Mouse (Mus musculus) retina, embryonic 14.5 days (tissue): ENCODE data around the gene A430078G23Rik.
"Not testable (repeated sequence)": the region's sequence is repeated elsewhere in the genome, so short reads cannot be mapped to it uniquely, and the experiment has no call there.

ENCODE experiments used
- DNase-seq: peaks from one replicate; pipeline ENCODE4 v3.0.0-alpha.2; 2015; ENCODE audit warnings: low spot score

Gene A430078G23Rik

GRCm38 (mm10) chr8:3353189-3353810 lies at the start of gene A430078G23Rik:
Gene A430078G23Rik, plus strand, starts transcription at chr8:3353415.
- DNase-seq: no peak

- not testable (repeated sequence) for DNase-seq
Observed at GRCm38 (mm10) chr8:3308205-3308800, 44.9 kb upstream of the A430078G23Rik start.

GRCm38 (mm10) chr8:3309636-3310035 lies 43.6 kb upstream of the A430078G23Rik start:
- no peak for DNase-seq

GRCm38 (mm10) chr8:3311482-3311881 lies 41.7 kb upstream of the A430078G23Rik start:
- no peak for DNase-seq

DNA sequence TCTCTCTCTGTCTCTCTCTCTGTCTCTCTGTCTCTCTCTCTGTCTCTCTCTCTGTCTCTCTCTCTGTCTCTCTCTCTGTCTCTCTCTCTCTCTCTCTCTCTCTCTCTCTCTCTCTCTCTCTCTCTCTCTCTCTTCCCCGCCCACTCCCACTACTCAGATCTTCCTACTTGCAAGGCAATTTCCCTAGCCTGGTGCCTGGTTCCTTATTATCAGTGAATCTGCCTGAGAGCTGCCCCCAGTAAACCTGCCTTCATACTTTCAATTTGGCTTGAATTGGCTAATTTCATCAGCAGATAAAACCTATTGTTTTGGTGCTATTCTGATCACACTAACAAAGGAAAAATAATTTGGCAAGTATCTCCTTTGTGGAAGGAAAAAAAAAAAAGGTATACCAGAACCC lies 39.8 kb upstream of the A430078G23Rik start:
- DNase-seq: not testable (repeated sequence)

GRCm38 (mm10) chr8:3313843-3314242 lies 39.4 kb upstream of the A430078G23Rik start:
- DNase-seq: no peak

GRCm38 (mm10) chr8:3314345-3314744 lies 38.9 kb upstream of the A430078G23Rik start:
- DNase-seq: no peak

DNA sequence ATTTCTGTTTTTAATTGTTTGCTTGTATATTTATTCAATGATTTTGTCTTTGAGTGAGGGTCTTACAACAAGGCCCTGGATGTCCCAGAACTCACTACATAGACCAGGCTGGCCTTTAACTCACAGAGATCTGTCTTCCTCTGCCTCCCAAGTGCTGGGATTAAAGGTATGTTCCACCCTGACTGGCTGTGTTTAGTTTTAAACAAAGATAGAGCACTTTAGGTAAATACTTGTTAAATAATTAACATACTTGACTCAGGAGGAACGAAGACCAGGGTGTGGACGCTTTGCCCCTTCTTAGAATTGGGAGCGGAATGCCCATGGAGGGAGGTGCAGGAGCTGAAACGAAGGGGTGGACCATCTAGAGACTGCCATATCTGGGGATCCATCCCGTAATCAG lies 36.6 kb upstream of the A430078G23Rik start:
- DNase-seq: no peak

DNA sequence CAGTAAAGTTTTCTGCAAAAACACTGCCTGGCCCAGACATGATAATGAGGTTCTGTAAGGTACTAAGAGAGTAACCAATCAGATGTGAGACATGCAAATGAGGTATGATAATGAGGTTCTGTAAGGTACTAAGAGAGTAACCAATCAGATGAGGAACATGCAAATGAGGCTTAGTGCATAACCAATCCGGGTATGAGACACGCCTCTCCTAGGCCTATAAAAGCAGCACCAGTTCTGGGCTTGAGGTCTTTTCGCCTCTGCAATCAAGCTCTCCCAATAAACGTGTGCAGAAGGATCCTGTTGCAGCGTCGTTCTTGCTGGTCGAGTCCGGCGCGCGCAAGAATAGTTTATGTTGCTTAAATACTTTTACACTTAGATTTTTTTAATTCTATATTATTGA lies 33.9 kb upstream of the A430078G23Rik start:
- not testable (repeated sequence) for DNase-seq

- DNase-seq: no peak
Observed at GRCm38 (mm10) chr8:3324253-3324652, 29.0 kb upstream of the A430078G23Rik start.

- DNase-seq: no peak
Observed at GRCm38 (mm10) chr8:3327056-3327455, 26.2 kb upstream of the A430078G23Rik start.

GRCm38 (mm10) chr8:3327538-3328245 lies 25.5 kb upstream of the A430078G23Rik start:
- no peak for DNase-seq

DNA sequence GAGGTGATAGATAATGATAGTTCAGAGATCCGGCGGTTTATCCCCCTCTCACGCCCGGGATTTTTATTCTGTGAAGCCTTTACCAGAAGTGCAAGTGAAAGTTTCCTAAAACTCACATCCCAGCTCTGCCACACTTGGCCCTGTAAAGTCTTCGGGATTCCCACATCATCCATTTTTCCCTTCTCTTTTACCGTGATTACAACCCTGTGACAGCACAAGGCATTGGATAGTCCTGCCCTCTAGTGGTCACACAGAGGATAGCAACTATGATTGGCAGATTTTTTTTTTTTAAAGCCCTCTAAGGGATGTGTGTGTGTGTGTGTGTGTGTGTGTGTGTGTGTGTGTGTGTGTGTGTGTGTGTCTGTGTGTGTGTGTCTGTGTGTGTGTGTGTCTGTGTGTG lies 22.6 kb upstream of the A430078G23Rik start:
- DNase-seq: peak; percentile 88

DNA sequence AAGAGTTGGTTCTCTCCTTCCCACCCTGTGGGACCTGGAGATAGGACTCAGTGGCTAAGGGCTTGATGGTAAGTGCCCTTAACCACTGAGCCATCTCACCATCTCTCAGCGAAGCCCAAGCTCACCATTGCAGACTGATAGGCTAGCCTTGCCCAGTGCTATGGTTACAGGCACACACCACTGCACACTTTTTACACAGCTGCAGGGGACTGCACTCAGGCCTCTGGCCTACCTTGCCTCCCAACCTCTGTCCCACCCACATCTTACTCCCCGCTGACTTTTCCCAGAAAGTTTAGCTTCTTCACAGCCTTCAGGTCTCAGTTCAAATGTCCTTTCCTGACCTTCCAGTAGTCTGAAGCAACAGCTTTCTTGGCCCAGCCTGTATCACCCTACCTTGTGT lies 21.5 kb upstream of the A430078G23Rik start:
- DNase-seq: no peak

- DNase-seq: no peak
Observed at GRCm38 (mm10) chr8:3335881-3336280, 17.3 kb upstream of the A430078G23Rik start.

- DNase-seq: peak; percentile 72
Observed at GRCm38 (mm10) chr8:3336658-3337524, 16.3 kb upstream of the A430078G23Rik start.

DNA sequence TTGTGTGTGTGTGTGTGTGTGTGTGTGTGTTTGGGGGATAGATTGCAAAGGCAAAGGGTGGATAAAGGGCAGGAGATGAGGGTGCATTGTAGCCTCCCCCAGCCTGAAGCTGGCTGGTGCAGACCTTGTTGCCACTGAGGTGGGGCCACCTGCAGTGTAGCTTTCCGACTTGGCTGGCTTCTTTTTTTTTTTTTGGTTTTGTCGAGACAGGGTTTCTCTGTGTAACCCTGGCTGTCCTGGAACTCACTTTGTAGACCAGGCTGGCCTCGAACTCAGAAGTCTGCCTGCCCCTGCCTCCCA lies 15.7 kb upstream of the A430078G23Rik start:
- DNase-seq: not testable (repeated sequence)

DNA sequence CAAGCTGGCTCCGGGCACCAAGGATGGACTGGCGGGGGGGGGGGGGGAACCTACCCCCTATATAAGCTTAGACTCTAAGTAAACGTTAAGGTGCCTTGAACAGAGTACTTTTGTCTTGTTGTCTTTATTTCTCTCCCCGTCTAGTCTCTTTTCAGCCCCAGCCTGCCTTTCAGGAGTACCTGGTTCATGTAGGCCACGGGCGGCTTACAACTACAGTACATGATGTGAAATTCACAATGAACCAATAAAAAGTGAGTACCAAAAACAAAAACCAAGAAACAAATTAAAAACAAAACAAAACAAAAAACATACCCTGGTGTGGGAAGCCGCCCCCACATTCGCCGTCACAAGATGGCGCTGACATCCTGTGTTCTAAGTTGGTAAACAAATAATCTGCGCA lies 15.2 kb upstream of the A430078G23Rik start:
- no peak for DNase-seq

GRCm38 (mm10) chr8:3340711-3341110 lies 12.5 kb upstream of the A430078G23Rik start:
- not testable (repeated sequence) for DNase-seq

- no peak for DNase-seq
Observed at GRCm38 (mm10) chr8:3345337-3345736, 7.9 kb upstream of the A430078G23Rik start.

GRCm38 (mm10) chr8:3346691-3347413 lies 6.4 kb upstream of the A430078G23Rik start:
- no peak for DNase-seq
